Mouse (Mus musculus): ENCODE results near the gene Pbx1. TPM values are rescaled to one million over a fixed set of nuclear protein-coding genes. Genes with fewer than 3 reads are reported as not detected.

The Pbx1 gene
- polyA plus RNA-seq, 1 experiment from 2014 or later: 23.2 TPM

DNA sequence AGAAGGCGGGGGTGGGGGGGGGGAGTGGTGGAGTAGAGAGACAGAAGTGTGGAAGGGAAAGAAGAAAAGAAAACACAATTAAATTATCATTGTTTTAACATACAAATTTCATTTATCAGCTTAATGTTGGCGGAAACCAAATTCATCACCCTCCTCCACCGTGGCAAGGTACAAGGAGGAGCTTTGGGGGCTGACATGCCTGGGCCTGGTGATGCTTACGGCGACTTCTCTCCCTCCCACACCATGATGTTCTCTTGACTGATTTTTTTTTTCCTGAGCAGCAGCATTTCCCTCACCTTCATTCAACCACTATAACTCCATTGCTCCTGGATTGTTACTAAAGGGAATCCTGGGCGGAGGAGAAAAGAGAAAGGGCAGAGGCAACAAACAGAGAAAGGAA is 89.8 kb downstream of the Pbx1 start:
- Histone ChIP-seq H3K9me3 (ENCODE audit: control insufficient read depth, low read length) (no peaks in the 10 kb centered on the region), H3K9ac (ENCODE audit: low read length) (no peak overlapping the region), H3K4me1 (replicated peaks; ENCODE audit: control insufficient read depth, insufficient read depth) (no peaks in the 10 kb centered on the region; the same call in none of the 2 replicates), H3K4me2 (replicated peaks; ENCODE audit: low read depth) (no peak overlapping the region), H3K27ac (replicated peaks) (peak overlapping the region; percentile 67), H3K36me3 (ENCODE audit: control insufficient read depth, insufficient read depth, low read length) (no peaks in the 10 kb centered on the region), H3K27me3 (ENCODE audit: control insufficient read depth, insufficient read depth, low read length) (no peaks in the 10 kb centered on the region), H3K4me3 (ENCODE audit: low read depth, low read length) (no peak overlapping the region)
- 47% methylated on average over 6 of the region's 6 CpGs for WGBS
- DNase-seq (ENCODE audit: low spot score) (no peak), ATAC-seq (ENCODE audit: low FRiP score, low TSS enrichment) (no peak)
- TF ChIP-seq EP300 (optimal IDR thresholded peaks at IDR 0.05): no peak
- no peak for TF ChIP-seq CTCF (IDR thresholded peaks at IDR 0.05; ENCODE audit: low read depth)

DNA sequence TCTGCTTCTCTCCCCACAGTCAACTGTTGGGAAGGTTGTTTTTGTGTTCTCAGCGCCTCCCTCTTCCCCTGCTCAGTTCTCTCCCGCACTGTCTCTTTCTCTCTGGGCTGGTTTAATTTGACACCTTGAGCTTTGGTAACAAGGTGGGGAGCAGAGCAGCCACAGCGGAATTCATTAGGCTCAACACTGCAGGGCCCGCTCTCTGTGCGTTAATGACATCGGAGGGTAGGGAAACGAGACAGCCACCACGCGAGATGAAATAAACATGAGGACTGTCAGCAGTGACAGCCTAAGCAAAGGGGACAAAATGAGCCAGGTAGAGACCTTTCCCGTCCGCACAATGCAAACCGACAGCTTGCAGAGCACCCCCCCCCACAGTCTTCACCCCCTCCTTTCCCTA is 90.2 kb downstream of the Pbx1 start:
- peak overlapping the region; percentile 67 for H3K27ac ChIP-seq (replicated peaks)
- DNase-seq (ENCODE audit: low spot score) (no peak), ATAC-seq (ENCODE audit: low FRiP score, low TSS enrichment) (no peak)
- H3K4me3 ChIP-seq (ENCODE audit: low read depth, low read length): no peak overlapping the region
- TF ChIP-seq CTCF (IDR thresholded peaks at IDR 0.05; ENCODE audit: low read depth): no peak
- no peak for TF ChIP-seq EP300 (optimal IDR thresholded peaks at IDR 0.05)
- 39% methylated on average over 12 of the region's 12 CpGs for WGBS
- no peaks in the 10 kb centered on the region for H3K27me3 ChIP-seq (ENCODE audit: control insufficient read depth, insufficient read depth, low read length)
- no peaks in the 10 kb centered on the region for H3K36me3 ChIP-seq (ENCODE audit: control insufficient read depth, insufficient read depth, low read length)
- H3K9me3 ChIP-seq (ENCODE audit: control insufficient read depth, low read length): no peaks in the 10 kb centered on the region
- no peak overlapping the region for H3K4me2 ChIP-seq (replicated peaks; ENCODE audit: low read depth)
- H3K9ac ChIP-seq (ENCODE audit: low read length): no peak overlapping the region
- H3K4me1 ChIP-seq (replicated peaks; ENCODE audit: control insufficient read depth, insufficient read depth): no peaks in the 10 kb centered on the region; the same call in none of the 2 replicates

DNA sequence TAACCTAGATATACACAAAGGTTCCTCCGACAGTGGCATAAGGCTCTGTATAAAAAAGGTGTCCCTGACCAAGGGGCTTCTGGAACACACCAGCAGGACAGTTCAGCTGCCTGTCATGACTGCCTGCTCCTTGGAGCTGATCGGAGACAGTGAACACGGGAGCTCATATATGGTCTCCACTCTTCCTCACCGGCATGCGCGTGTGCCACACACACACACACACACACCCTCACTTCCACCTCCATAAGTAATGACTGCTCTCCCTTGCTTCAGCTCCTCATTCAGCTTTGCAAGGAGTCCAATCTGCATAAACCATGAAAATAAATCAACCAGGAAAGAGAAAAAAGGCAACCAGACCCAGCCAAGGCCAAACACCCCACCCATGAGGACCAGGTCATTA is 90.7 kb downstream of the Pbx1 start:
- Histone ChIP-seq H3K4me3 (ENCODE audit: low read depth, low read length) (no peak overlapping the region), H3K27me3 (ENCODE audit: control insufficient read depth, insufficient read depth, low read length) (no peaks in the 10 kb centered on the region), H3K36me3 (ENCODE audit: control insufficient read depth, insufficient read depth, low read length) (no peaks in the 10 kb centered on the region), H3K4me1 (replicated peaks; ENCODE audit: control insufficient read depth, insufficient read depth) (no peaks in the 10 kb centered on the region; the same call in none of the 2 replicates), H3K4me2 (replicated peaks; ENCODE audit: low read depth) (no peak overlapping the region), H3K27ac (replicated peaks) (peak overlapping the region; percentile 67), H3K9me3 (ENCODE audit: control insufficient read depth, low read length) (no peaks in the 10 kb centered on the region), H3K9ac (ENCODE audit: low read length) (no peak overlapping the region)
- ATAC-seq (ENCODE audit: low FRiP score, low TSS enrichment) (no peak), DNase-seq (ENCODE audit: low spot score) (no peak)
- TF ChIP-seq EP300 (optimal IDR thresholded peaks at IDR 0.05) (no peak), CTCF (IDR thresholded peaks at IDR 0.05; ENCODE audit: low read depth) (no peak)
- 71% methylated on average over 6 of the region's 6 CpGs for WGBS

DNA sequence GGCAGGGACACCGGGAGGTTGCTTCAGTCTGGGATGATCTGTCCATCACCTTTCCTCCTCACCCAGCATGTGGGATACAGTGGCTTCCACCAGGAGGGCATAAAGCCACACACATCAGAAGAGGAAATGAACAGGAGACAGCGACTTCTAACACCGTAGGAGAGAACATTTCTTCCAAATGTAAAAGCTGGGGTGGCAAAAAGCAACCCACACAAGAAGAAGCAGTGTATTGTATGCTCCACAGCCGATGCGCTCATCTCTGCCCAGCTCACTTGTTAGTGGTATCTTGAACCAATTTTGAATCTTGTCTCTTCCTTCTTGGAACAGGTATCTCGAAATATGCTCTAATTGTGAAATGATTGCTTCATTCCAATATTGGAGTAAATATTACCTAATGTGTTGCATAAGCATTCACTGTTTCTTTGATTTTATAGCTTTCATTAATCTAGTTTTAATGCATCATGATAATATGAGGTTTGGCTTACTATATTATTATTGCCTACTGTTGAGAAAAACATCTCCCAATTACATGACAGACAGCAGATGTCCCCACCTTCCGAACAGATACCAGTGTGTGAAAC is 95.7 kb downstream of the Pbx1 start:
- Histone ChIP-seq H3K4me2 (replicated peaks; ENCODE audit: low read depth) (no peak overlapping the region), H3K4me1 (replicated peaks; ENCODE audit: control insufficient read depth, insufficient read depth) (no peaks in the 10 kb centered on the region), H3K27me3 (ENCODE audit: control insufficient read depth, insufficient read depth, low read length) (no peaks in the 10 kb centered on the region), H3K9me3 (ENCODE audit: control insufficient read depth, low read length) (no peaks in the 10 kb centered on the region), H3K27ac (replicated peaks) (peak overlapping the region; percentile 85), H3K36me3 (ENCODE audit: control insufficient read depth, insufficient read depth, low read length) (peaks cover 4% of the 10 kb centered on the region; the same call in 1 of the 2 replicates), H3K4me3 (ENCODE audit: low read depth, low read length) (no peak overlapping the region), H3K9ac (ENCODE audit: low read length) (no peak overlapping the region)
- DNase-seq (ENCODE audit: low spot score): no peak
- TF ChIP-seq CTCF (IDR thresholded peaks at IDR 0.05; ENCODE audit: low read depth) (no peak), EP300 (optimal IDR thresholded peaks at IDR 0.05) (no peak)
- no peak for ATAC-seq (ENCODE audit: low FRiP score, low TSS enrichment)
- WGBS: 78% methylated on average over 7 of the region's 7 CpGs

DNA sequence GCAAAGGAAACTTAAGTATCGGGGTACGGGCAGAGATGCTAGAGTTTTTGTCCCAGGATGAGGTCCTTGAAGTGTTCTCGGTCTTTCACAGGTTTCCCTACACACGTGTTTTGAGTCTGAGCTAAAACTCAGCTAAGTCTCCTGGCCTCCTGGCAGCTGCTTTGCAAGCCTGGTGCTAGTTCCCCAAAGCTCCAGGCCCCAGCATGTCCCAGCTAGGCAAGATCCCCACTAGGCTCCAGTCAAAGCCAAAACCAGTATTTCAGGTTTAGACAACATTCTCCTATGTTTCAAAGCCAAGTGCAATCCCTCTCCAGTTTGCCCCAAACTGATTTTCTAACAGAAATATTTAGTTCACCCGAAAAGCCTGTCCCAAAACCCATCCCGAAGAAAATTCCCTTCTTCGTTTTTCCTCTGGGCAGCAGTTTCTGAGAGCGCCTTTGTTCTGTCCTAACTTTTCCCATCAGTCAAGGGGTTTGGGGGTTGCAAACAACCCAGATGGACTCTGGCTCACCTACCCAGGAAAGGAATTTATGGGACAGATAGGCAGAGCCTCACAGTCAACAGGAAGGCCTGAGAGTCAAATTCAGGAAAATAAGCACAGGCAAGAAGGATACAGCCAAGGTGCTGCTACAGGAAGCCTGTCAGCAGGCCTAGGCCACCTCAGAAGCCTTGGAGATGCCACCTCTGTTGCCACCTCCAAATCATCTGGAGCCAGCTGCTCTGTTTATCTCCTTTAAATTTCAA is 97.1 kb downstream of the Pbx1 start:
- 64% methylated on average over 8 of the region's 8 CpGs for WGBS

DNA sequence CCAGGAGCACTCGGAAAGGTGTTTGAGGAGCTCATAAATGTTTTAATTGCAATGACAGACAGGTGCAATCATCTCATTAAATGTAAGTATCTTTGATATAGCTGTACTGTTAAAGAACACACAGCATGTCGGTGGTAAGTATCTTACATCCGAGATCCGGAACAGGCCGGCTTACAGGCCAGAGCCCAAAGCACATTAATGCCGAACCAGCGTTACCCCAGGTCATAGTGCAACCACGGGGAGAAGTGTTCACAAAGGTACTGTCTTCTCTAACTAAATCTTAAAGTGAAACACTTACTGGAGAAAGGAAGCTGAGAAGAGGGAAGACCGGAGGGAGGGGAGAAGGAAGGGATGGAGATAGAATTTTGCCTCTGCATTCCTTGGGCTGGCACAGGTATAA is 100.0 kb downstream of the Pbx1 start:
- Histone ChIP-seq H3K4me3 (ENCODE audit: low read depth, low read length) (no peak overlapping the region), H3K4me1 (replicated peaks; ENCODE audit: control insufficient read depth, insufficient read depth) (no peaks in the 10 kb centered on the region; the same call in 1 of the 2 replicates), H3K27me3 (ENCODE audit: control insufficient read depth, insufficient read depth, low read length) (no peaks in the 10 kb centered on the region), H3K36me3 (ENCODE audit: control insufficient read depth, insufficient read depth, low read length) (peaks cover 5% of the 10 kb centered on the region; the same call in 1 of the 2 replicates), H3K27ac (replicated peaks) (no peak overlapping the region), H3K4me2 (replicated peaks; ENCODE audit: low read depth) (no peak overlapping the region), H3K9me3 (ENCODE audit: control insufficient read depth, low read length) (no peaks in the 10 kb centered on the region), H3K9ac (ENCODE audit: low read length) (no peak overlapping the region)
- TF ChIP-seq CTCF (IDR thresholded peaks at IDR 0.05; ENCODE audit: low read depth) (no peak), EP300 (optimal IDR thresholded peaks at IDR 0.05) (no peak)
- ATAC-seq (ENCODE audit: low FRiP score, low TSS enrichment) (no peak), DNase-seq (ENCODE audit: low spot score) (no peak)
- 83% methylated on average over 9 of the region's 9 CpGs for WGBS

More for the DNA sequence above, 97.1 kb downstream of the Pbx1 start:
- no peak for TF ChIP-seq EP300 (optimal IDR thresholded peaks at IDR 0.05)
- no peak for TF ChIP-seq CTCF (IDR thresholded peaks at IDR 0.05; ENCODE audit: low read depth)
- no peak for ATAC-seq (ENCODE audit: low FRiP score, low TSS enrichment)
- no peak overlapping the region for H3K4me2 ChIP-seq (replicated peaks; ENCODE audit: low read depth)
- H3K36me3 ChIP-seq (ENCODE audit: control insufficient read depth, insufficient read depth, low read length): peaks cover 5% of the 10 kb centered on the region; the same call in 1 of the 2 replicates
- no peaks in the 10 kb centered on the region for H3K9me3 ChIP-seq (ENCODE audit: control insufficient read depth, low read length)
- no peaks in the 10 kb centered on the region for H3K27me3 ChIP-seq (ENCODE audit: control insufficient read depth, insufficient read depth, low read length)
- no peak for DNase-seq (ENCODE audit: low spot score)
- H3K4me1 ChIP-seq (replicated peaks; ENCODE audit: control insufficient read depth, insufficient read depth): no peaks in the 10 kb centered on the region
- H3K9ac ChIP-seq (ENCODE audit: low read length): no peak overlapping the region
- no peak overlapping the region for H3K4me3 ChIP-seq (ENCODE audit: low read depth, low read length)
- H3K27ac ChIP-seq (replicated peaks): peak overlapping the region; percentile 85
